Mouse (Mus musculus) liver, embryonic 18 days (tissue): Measurements from ENCODE around the gene Srrm3. TPM values are rescaled to one million over a fixed set of nuclear protein-coding genes. Genes with fewer than 3 reads are reported as not detected.

Experiments
- polyA plus RNA-seq: library from polyadenylated mRNA; depleted of rRNA; stranded (reverse); fragments of >200 nt; gene quantifications from 2 replicates; pipeline ENCODE4 v1.2.3, GENCODE M21; 2012; rRNA removed

The Srrm3 gene
- polyA plus RNA-seq = 0.01 TPM in 2 replicates

DNA sequence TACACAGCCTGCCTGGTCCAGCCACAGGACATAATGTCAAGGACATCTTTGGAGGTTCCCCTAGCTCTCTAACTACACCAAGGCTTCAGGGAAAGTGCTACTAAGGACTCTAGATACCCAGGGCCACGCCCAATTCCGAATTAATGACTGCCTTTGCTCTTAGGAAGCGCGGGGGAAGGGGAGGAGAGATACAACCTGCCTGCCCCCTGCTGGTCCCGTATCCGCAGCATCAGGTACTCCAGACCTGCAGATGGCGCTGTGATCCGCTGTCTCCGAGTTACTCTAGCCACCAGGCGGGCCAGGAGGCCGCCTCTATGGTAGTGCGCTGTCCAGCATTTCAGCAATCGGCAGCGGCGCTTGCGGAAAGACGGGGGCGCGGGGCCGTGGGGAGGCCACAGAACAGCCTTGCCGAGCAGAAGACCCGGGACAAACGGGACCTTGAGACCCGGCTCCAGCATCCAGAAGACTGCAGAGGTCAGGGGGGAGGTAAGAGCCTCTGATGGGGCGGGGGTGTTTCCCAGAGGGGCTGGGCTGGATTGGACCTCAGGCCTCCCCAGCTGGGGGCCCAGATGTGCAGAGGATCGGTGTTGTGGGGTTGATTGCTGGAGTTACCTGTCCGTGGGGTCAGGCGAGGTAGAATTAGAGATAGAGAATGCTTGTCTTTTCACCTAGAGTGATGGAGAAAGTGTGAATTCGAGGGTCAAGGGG, at the start of gene Srrm3:
TSS of gene Srrm3 (plus strand) at position 336 of the 708 bp plus-strand sequence.

DNA sequence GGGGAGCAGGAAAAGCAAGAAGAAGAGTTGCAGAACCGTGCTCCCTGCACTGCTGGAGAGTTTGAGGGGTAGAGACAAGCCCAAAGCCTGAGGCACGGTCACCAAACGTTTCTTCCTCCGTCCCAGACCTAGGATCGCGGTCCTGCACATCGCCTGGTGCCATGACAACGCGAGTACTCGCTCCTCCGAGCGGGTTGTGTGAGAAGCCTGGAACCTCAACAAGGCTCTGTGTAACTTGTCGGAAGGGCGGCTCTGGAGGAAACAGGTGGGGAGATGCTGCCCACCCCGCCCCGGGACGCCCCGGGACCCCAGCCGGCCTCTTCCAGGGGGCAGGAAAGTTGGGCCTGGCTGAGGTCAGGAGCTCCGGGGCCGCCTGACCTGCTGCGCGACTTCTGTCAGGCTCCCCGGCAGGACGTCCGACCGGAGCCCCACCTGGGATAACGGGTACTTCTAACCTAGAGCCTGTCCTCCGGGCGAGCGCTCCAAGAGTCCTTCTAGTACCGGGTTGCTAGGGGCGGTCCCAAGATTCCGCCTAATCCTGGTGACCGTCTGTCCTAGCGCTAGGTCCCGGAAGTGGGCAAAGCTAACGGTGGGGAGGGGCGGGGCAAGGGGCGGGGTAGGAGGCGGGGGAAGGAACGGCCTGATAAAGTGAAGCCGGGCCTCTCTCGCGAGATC, 28.8 kb upstream of the Srrm3 start, which contains the start of gene Styxl1:
TSS of gene Styxl1 (minus strand) at position 590 of the 675 bp plus-strand sequence.

DNA sequence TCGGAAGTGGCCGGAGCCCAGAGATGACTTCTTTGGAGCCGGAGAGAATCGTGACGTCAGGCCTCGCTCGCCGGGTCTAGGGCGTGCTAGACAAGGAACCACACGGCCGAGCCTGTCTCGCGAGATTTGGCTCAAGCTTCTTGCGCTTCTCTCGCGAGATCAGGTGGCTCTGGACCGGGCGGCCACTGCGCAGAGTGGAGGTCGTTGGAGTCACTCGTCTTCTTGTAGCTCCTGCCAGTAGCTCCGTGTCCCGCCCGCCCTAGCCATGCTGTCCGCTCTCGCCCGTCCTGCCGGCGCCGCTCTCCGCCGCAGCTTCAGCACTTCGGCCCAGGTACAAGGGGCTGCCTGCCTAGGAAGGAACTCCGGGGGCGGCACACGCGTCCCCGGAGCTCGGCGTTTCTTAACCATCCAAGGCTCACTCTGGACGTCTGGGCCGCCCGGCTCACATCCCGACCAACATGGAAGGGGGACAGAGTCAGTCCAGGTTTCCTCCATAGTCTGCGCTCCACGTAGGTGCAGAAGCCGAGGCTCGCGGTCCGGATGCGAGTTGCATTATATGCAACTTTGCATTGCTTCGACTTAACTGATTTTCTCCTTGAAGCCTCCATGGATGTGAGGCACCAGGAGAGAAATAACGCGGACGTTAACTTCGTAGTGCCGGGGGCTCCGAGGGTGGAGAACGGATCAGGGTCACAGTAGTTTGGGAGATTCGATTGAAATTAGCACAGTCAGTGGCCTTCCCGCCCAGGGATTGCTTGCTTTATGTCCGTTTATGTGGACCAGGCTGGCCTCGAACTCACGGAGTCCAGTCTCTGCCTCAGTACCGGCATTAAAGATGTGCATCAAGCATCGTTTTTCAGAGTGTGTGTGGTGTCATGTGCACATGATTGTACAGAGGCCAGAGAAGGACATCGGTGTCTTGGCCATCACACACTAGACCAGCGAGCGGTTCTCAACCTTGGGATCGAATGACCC, 27.9 kb upstream of the Srrm3 start, which contains the start of gene Mdh2:
TSS of gene Mdh2 (plus strand) at position 10 of the 975 bp plus-strand sequence.

GRCm38 (mm10) chr5:135887675-135888102, 81.0 kb downstream of the Srrm3 start, which contains the start of gene Hspb1:
Gene Hspb1, plus strand, starts transcription at chr5:135887919.

Other genes with a start within 250 kb of the Srrm3 start
- gene Ccl26, start 243.3 kb upstream of the Srrm3 start, polyA plus RNA-seq = not detected in 2 replicates
- gene Ccl24, start 233.8 kb upstream of the Srrm3 start, polyA plus RNA-seq = 10.4 and 22.5 TPM in 2 replicates
- gene Rhbdd2, start 174.3 kb upstream of the Srrm3 start, polyA plus RNA-seq = 5.5 and 7.7 TPM in 2 replicates
- 137 and 194 TPM in 2 replicates for gene Por, start 136.9 kb upstream of the Srrm3 start, polyA plus RNA-seq
- 9.3 and 10.8 TPM in 2 replicates for gene Tmem120a, start 62.4 kb upstream of the Srrm3 start, polyA plus RNA-seq
- gene Styxl1, start 28.5 kb upstream of the Srrm3 start, polyA plus RNA-seq = 0.12 and 0.13 TPM in 2 replicates
- gene Mdh2, start 28.4 kb upstream of the Srrm3 start, polyA plus RNA-seq = 216 and 219 TPM in 2 replicates
- 2.9 and 4.0 TPM in 2 replicates for gene Hspb1, start 81.0 kb downstream of the Srrm3 start, polyA plus RNA-seq
- 27.1 and 28.2 TPM in 2 replicates for gene Ywhag, start 127.7 kb downstream of the Srrm3 start, polyA plus RNA-seq
- 2.4 and 2.9 TPM in 2 replicates for gene Ssc4d, start 167.6 kb downstream of the Srrm3 start, polyA plus RNA-seq
- gene Zp3, start 173.2 kb downstream of the Srrm3 start, polyA plus RNA-seq = not detected in 2 replicates
- 4.2 and 4.4 TPM in 2 replicates for gene Dtx2, start 187.9 kb downstream of the Srrm3 start, polyA plus RNA-seq
- 4.5 and 6.1 TPM in 2 replicates for gene Upk3b, start 231.6 kb downstream of the Srrm3 start, polyA plus RNA-seq
- 0.04 TPM in 1 of 2 replicates, not detected in the other for gene Upk3bl, start 247.6 kb downstream of the Srrm3 start, polyA plus RNA-seq